Mouse (Mus musculus): ENCODE results near the gene Kcnj14. TPM values are rescaled to one million over a fixed set of nuclear protein-coding genes. Genes with fewer than 3 reads are reported as not detected.

The Kcnj14 gene
- polyA plus RNA-seq, 1 experiment from 2014 or later, result 0.14 TPM

- Histone ChIP-seq H3K27ac (ENCODE audit: low read length) (no peak overlapping the region), H3K27me3 (ENCODE audit: control insufficient read depth, insufficient read depth, low read depth, low read length) (peaks cover 37% of the 10 kb centered on the region), H3K4me2 (ENCODE audit: low read depth, low read length) (no peak overlapping the region), H3K4me1 (ENCODE audit: control insufficient read depth, low read depth, low read length) (peaks cover 8% of the 10 kb centered on the region), H3K36me3 (ENCODE audit: control insufficient read depth, insufficient read depth) (no peaks in the 10 kb centered on the region), H3K4me3 (ENCODE audit: low read depth, low read length) (no peak overlapping the region), H3K9me3 (replicated peaks; ENCODE audit: control insufficient read depth, low read length) (no peaks in the 10 kb centered on the region), H3K9ac (ENCODE audit: low read depth, low read length) (no peak overlapping the region)
- no peak for ATAC-seq (ENCODE audit: low read depth)
- WGBS (ENCODE audit: insufficient replicate concordance), result 45% methylated on average over 3 of the region's 3 CpGs
These were observed 39.9 kb upstream of the Kcnj14 start for GRCm38 (mm10) chr7:45864435-45864834.

DNA sequence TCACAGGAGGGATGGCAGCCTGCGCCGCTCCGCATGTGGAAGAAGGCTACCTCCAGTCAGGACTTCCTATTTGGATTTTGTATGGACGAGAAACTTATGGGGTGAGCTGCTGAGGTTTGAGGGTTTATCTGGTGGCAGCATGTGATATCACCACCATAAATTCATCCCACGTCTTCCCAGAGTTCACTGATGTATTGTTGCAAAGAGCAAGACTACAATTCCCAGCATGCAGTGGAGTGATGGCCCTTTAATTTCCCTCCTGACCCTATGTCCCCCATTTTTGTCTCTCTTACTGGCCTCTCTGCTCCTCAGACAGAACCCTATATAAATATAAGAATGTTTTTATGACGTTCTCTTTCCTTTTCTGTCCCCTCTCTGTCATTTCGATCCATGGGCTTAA lies 38.2 kb upstream of the Kcnj14 start:
- Histone ChIP-seq H3K9me3 (replicated peaks; ENCODE audit: control insufficient read depth, low read length) (no peaks in the 10 kb centered on the region), H3K4me1 (ENCODE audit: control insufficient read depth, low read depth, low read length) (peaks cover 8% of the 10 kb centered on the region), H3K4me2 (ENCODE audit: low read depth, low read length) (no peak overlapping the region), H3K27me3 (ENCODE audit: control insufficient read depth, insufficient read depth, low read depth, low read length) (peaks cover 30% of the 10 kb centered on the region), H3K27ac (ENCODE audit: low read length) (no peak overlapping the region), H3K9ac (ENCODE audit: low read depth, low read length) (no peak overlapping the region), H3K4me3 (ENCODE audit: low read depth, low read length) (no peak overlapping the region), H3K36me3 (ENCODE audit: control insufficient read depth, insufficient read depth) (no peaks in the 10 kb centered on the region)
- ATAC-seq (ENCODE audit: low read depth), result no peak
- WGBS (ENCODE audit: insufficient replicate concordance), result 64% methylated on average over 7 of the region's 7 CpGs

DNA sequence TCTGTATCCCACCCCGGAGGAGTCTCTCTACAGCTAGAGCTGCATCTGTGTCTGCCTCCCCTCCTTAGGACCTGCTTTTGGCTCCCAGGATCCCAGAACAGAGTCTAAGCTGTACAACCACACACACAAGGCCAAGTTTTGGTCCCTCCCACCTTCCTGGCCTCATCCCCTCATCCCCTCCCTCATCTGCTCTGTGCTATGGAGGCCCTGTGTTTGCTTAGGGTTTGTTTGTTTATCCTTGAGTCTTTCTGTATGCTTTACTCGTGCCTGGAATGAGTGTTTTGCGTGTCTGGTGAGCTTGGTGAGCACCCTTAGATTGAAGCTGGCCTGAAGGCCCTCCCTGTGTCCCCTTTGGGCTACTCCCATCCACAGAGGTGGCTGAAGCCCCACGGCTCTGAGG lies 34.4 kb upstream of the Kcnj14 start:
- Histone ChIP-seq H3K36me3 (ENCODE audit: control insufficient read depth, insufficient read depth) (no peaks in the 10 kb centered on the region), H3K4me1 (ENCODE audit: control insufficient read depth, low read depth, low read length) (no peaks in the 10 kb centered on the region), H3K9me3 (replicated peaks; ENCODE audit: control insufficient read depth, low read length) (no peaks in the 10 kb centered on the region), H3K27me3 (ENCODE audit: control insufficient read depth, insufficient read depth, low read depth, low read length) (peaks cover 22% of the 10 kb centered on the region), H3K27ac (ENCODE audit: low read length) (no peak overlapping the region), H3K4me3 (ENCODE audit: low read depth, low read length) (no peak overlapping the region), H3K4me2 (ENCODE audit: low read depth, low read length) (no peak overlapping the region), H3K9ac (ENCODE audit: low read depth, low read length) (no peak overlapping the region)
- ATAC-seq (ENCODE audit: low read depth), result peak; percentile 32; the same call in 1 of the 2 replicates
- WGBS (ENCODE audit: insufficient replicate concordance), result 33% methylated on average over 4 of the region's 4 CpGs

DNA sequence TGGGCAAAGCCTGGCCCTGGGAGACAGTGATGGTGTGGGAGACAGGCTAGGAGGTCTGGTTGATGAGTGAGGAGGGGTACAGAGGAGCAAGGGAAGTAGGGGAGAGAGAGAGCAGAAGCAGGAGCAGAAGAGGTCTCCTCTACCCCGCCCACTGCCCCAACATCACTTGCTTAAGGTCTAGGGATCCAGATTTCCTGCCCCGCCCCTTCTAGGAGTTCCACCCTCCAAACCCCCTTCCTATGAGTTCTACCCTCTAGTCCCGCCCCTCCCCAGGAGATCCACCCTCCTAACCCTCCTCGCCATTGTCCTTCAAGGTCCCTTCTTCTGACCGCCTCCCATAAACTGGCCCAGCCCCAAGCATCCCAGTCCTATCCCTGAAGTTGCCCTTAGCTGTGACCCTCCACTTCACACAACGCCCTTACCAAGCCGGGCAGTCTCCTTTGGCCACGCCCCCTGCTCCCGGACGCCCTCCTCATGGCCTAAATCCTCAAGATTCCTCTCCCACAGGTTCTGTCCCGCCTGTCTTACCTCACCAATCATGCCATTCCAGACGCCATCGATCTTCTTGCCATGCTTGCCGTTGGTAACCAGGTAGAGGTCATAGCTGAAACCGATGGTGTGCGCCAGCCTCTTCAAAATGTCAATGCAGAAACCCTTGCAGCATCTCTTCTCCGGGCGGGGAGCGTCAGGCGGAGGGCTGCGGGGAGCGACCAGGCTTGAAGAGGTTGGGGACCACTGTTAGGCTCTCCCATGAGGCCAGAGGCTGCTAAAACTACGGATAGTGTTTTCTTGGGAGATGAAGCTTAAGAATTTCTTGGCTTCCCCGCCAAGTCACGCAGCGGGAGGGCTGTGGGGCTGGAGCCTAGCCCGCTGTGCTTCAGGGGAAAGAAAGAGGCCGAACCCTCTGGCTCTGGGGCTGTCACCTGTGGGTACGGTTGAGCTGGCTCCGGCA lies 32.6 kb upstream of the Kcnj14 start:
- no peaks in the 10 kb centered on the region for H3K9me3 ChIP-seq (replicated peaks; ENCODE audit: control insufficient read depth, low read length)
- H3K4me2 ChIP-seq (ENCODE audit: low read depth, low read length), result peak overlapping the region; percentile 38
- H3K4me3 ChIP-seq (ENCODE audit: low read depth, low read length), result peak overlapping the region; percentile 14
- peaks cover 22% of the 10 kb centered on the region for H3K27me3 ChIP-seq (ENCODE audit: control insufficient read depth, insufficient read depth, low read depth, low read length)
- no peak overlapping the region for H3K9ac ChIP-seq (ENCODE audit: low read depth, low read length)
- H3K27ac ChIP-seq (ENCODE audit: low read length), result no peak overlapping the region
- no peak for ATAC-seq (ENCODE audit: low read depth)
- H3K36me3 ChIP-seq (ENCODE audit: control insufficient read depth, insufficient read depth), result no peaks in the 10 kb centered on the region
- WGBS (ENCODE audit: insufficient replicate concordance), result 4% methylated on average over 29 of the region's 30 CpGs
- H3K4me1 ChIP-seq (ENCODE audit: control insufficient read depth, low read depth, low read length), result no peaks in the 10 kb centered on the region

- Histone ChIP-seq H3K27ac (ENCODE audit: low read length) (no peak overlapping the region), H3K4me1 (ENCODE audit: control insufficient read depth, low read depth, low read length) (no peaks in the 10 kb centered on the region), H3K36me3 (ENCODE audit: control insufficient read depth, insufficient read depth) (no peaks in the 10 kb centered on the region), H3K9ac (ENCODE audit: low read depth, low read length) (no peak overlapping the region), H3K4me3 (ENCODE audit: low read depth, low read length) (no peak overlapping the region), H3K4me2 (ENCODE audit: low read depth, low read length) (no peak overlapping the region), H3K9me3 (replicated peaks; ENCODE audit: control insufficient read depth, low read length) (no peaks in the 10 kb centered on the region), H3K27me3 (ENCODE audit: control insufficient read depth, insufficient read depth, low read depth, low read length) (peaks cover 17% of the 10 kb centered on the region)
- 72% methylated on average over 12 of the region's 12 CpGs for WGBS (ENCODE audit: insufficient replicate concordance)
- no peak for ATAC-seq (ENCODE audit: low read depth)
These were observed 28.5 kb upstream of the Kcnj14 start for GRCm38 (mm10) chr7:45853089-45853488.

DNA sequence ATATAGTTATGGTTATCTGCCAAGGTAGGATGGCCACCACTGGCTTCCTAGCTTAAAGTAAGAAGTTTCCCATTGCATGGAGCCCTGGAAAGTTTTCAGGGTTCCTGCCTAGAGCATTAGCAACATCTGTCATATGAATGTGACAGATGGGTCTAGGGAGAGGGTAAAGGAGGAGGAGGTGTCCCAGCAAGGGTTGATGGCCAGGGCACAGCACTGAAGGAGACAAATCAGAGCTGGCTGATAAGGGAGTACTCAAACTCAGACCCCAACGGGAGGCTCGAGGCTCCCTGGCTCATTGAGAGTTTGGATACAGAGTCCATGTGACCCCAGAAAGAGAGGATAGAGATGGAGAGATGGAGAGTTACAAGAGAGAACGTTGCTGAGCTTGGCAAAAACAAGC lies 26.1 kb upstream of the Kcnj14 start:
- Histone ChIP-seq H3K4me2 (ENCODE audit: low read depth, low read length) (no peak overlapping the region), H3K9ac (ENCODE audit: low read depth, low read length) (no peak overlapping the region), H3K4me3 (ENCODE audit: low read depth, low read length) (no peak overlapping the region), H3K27ac (ENCODE audit: low read length) (no peak overlapping the region), H3K4me1 (ENCODE audit: control insufficient read depth, low read depth, low read length) (no peaks in the 10 kb centered on the region), H3K36me3 (ENCODE audit: control insufficient read depth, insufficient read depth) (no peaks in the 10 kb centered on the region), H3K9me3 (replicated peaks; ENCODE audit: control insufficient read depth, low read length) (no peaks in the 10 kb centered on the region), H3K27me3 (ENCODE audit: control insufficient read depth, insufficient read depth, low read depth, low read length) (peaks cover 3% of the 10 kb centered on the region; the same call in 1 of the 2 replicates)
- WGBS (ENCODE audit: insufficient replicate concordance), result 44% methylated on average over 3 of the region's 3 CpGs
- no peak for ATAC-seq (ENCODE audit: low read depth)

DNA sequence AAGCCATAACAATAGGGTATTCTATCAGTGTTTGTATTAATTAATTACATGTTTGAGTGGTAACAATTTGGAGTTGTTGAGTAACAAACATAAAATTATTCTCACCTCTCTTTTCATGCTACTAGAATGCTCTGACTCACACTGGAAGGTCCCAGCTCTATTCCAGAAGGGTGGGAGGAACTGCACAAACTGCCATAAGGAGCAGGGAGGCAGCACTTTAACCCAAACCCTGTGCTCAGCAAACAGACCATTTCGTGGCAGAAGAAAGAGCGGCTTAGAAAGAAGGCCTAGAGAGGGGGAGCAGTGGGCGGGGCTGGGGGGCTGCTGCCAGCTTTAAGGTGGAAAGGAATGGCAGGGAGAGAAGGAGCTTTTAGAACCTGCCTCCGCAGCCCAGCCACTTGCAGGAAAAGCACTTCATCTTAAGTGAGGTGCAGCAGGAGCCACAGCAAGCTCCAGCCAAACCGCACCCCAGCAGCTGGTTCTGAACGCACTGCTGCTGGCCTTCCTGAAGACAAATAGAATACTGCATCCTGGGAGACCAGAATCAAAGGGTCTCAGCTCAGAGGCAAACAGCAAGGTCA lies 24.0 kb upstream of the Kcnj14 start:
- no peak overlapping the region for H3K4me3 ChIP-seq (ENCODE audit: low read depth, low read length)
- no peak overlapping the region for H3K27ac ChIP-seq (ENCODE audit: low read length)
- H3K9ac ChIP-seq (ENCODE audit: low read depth, low read length), result no peak overlapping the region
- no peaks in the 10 kb centered on the region for H3K4me1 ChIP-seq (ENCODE audit: control insufficient read depth, low read depth, low read length)
- H3K27me3 ChIP-seq (ENCODE audit: control insufficient read depth, insufficient read depth, low read depth, low read length), result peaks cover 3% of the 10 kb centered on the region; the same call in 1 of the 2 replicates
- H3K4me2 ChIP-seq (ENCODE audit: low read depth, low read length), result no peak overlapping the region
- 31% methylated on average over 6 of the region's 6 CpGs for WGBS (ENCODE audit: insufficient replicate concordance)
- no peaks in the 10 kb centered on the region for H3K36me3 ChIP-seq (ENCODE audit: control insufficient read depth, insufficient read depth)
- ATAC-seq (ENCODE audit: low read depth), result no peak
- no peaks in the 10 kb centered on the region for H3K9me3 ChIP-seq (replicated peaks; ENCODE audit: control insufficient read depth, low read length)

DNA sequence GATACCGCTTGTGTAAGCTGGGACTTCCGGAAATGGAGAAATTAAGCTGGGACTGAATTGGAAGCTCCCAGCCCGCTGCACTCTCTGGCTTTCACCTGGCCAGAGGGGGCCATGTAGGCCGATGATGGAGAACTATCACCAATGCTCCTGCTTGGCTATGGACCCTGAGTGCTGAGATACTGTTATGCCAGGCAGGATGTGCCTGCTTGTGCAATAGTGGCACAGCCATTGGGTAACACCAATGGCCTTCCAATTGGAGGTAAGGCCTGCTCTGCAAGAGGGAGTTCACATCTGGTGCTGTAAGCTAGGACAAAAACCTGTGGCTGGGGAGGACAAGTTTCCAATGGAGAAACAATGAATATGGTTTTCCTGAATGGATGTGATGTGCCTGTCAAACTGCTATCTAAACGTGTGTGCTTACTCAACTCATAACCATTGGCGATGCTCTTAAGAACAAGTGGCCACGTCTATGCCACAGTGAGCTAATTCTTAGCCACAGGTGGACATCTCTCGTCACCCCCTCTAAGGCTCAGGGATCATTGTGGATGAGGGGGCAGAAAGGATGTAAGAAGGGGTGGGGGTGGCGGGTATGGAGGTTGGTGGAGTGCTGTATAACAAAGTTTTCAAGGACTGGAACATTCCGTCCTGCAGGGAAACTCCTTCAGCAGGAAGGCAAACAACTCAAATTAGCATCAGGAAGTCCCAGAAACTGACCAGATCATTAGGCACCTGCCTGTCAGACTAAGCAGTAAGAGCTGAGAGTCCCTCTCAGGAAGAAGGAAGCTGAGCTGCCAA lies 18.6 kb upstream of the Kcnj14 start:
- no peaks in the 10 kb centered on the region for H3K36me3 ChIP-seq (ENCODE audit: control insufficient read depth, insufficient read depth)
- H3K4me2 ChIP-seq (ENCODE audit: low read depth, low read length), result no peak overlapping the region
- H3K9ac ChIP-seq (ENCODE audit: low read depth, low read length), result no peak overlapping the region
- WGBS (ENCODE audit: insufficient replicate concordance), result 61% methylated on average over 10 of the region's 10 CpGs
- peaks cover 4% of the 10 kb centered on the region; the same call in 1 of the 2 replicates for H3K27me3 ChIP-seq (ENCODE audit: control insufficient read depth, insufficient read depth, low read depth, low read length)
- no peak for ATAC-seq (ENCODE audit: low read depth)
- H3K9me3 ChIP-seq (replicated peaks; ENCODE audit: control insufficient read depth, low read length), result no peaks in the 10 kb centered on the region
- H3K4me3 ChIP-seq (ENCODE audit: low read depth, low read length), result no peak overlapping the region
- no peak overlapping the region for H3K27ac ChIP-seq (ENCODE audit: low read length)
- no peaks in the 10 kb centered on the region for H3K4me1 ChIP-seq (ENCODE audit: control insufficient read depth, low read depth, low read length)

Measured in liver, embryonic 16.5 days (tissue).